Mouse (Mus musculus): ENCODE measurements around the gene Cables2. TPM values are rescaled to one million over a fixed set of nuclear protein-coding genes. Genes with fewer than 3 reads are reported as not detected.

Cables2 gene
- polyA plus RNA-seq, 1 experiment, result 13.2 TPM

GRCm38 (mm10) chr2:180236500-180236899 lies 36.8 kb downstream of the Cables2 start:
- H3K4me1 ChIP-seq (ENCODE audit: control insufficient read depth, insufficient read depth, low read length), result peaks cover 3% of the 10 kb centered on the region
- H3K9ac ChIP-seq (ENCODE audit: low read depth, poor library complexity, severe bottlenecking), result peak overlapping the region; percentile 15; the same call in 1 of the 2 replicates
- H3K4me3 ChIP-seq (ENCODE audit: low read depth, low read length), result 0 out of 2 replicates have a peak overlapping the region, but pooled peaks have one; percentile 1
- TF ChIP-seq CTCF (IDR thresholded peaks at IDR 0.05; ENCODE audit: low read depth, low read length), result no peak
- TF ChIP-seq EP300 (IDR thresholded peaks at IDR 0.05; ENCODE audit: insufficient read depth, low read depth, low read length), result peak; percentile 92
- peak overlapping the region; percentile 94 for H3K27ac ChIP-seq (ENCODE audit: insufficient read depth, low read length)
- no peaks in the 10 kb centered on the region for H3K27me3 ChIP-seq (ENCODE audit: control insufficient read depth, insufficient read depth, low read length, poor library complexity, severe bottlenecking)
- no peaks in the 10 kb centered on the region for H3K36me3 ChIP-seq (ENCODE audit: control insufficient read depth, insufficient read depth, low read length, poor library complexity, severe bottlenecking)
- no peaks in the 10 kb centered on the region for H3K9me3 ChIP-seq (replicated peaks; ENCODE audit: control insufficient read depth, insufficient read depth, low read length, poor library complexity, severe bottlenecking)

GRCm38 (mm10) chr2:180235788-180236187 lies 37.5 kb downstream of the Cables2 start:
- H3K4me1 ChIP-seq (ENCODE audit: control insufficient read depth, insufficient read depth, low read length), result peaks cover 3% of the 10 kb centered on the region
- H3K27ac ChIP-seq (ENCODE audit: insufficient read depth, low read length), result peak overlapping the region; percentile 70
- no peaks in the 10 kb centered on the region for H3K36me3 ChIP-seq (ENCODE audit: control insufficient read depth, insufficient read depth, low read length, poor library complexity, severe bottlenecking)
- TF ChIP-seq CTCF (IDR thresholded peaks at IDR 0.05; ENCODE audit: low read depth, low read length) (no peak), POLR2A (IDR thresholded peaks at IDR 0.05; ENCODE audit: insufficient read depth, low read length) (no peak), EP300 (IDR thresholded peaks at IDR 0.05; ENCODE audit: insufficient read depth, low read depth, low read length) (no peak)
- no peaks in the 10 kb centered on the region for H3K9me3 ChIP-seq (replicated peaks; ENCODE audit: control insufficient read depth, insufficient read depth, low read length, poor library complexity, severe bottlenecking)
- H3K4me3 ChIP-seq (ENCODE audit: low read depth, low read length), result no peak overlapping the region
- peak overlapping the region; percentile 15; the same call in 1 of the 2 replicates for H3K9ac ChIP-seq (ENCODE audit: low read depth, poor library complexity, severe bottlenecking)
- no peaks in the 10 kb centered on the region for H3K27me3 ChIP-seq (ENCODE audit: control insufficient read depth, insufficient read depth, low read length, poor library complexity, severe bottlenecking)

- H3K9me3 ChIP-seq (replicated peaks; ENCODE audit: control insufficient read depth, insufficient read depth, low read length, poor library complexity, severe bottlenecking), result no peaks in the 10 kb centered on the region
- H3K36me3 ChIP-seq (ENCODE audit: control insufficient read depth, insufficient read depth, low read length, poor library complexity, severe bottlenecking), result no peaks in the 10 kb centered on the region
- TF ChIP-seq EP300 (IDR thresholded peaks at IDR 0.05; ENCODE audit: insufficient read depth, low read depth, low read length) (0 out of 2 replicates have a peak, but pooled peaks have one; percentile 50), CTCF (IDR thresholded peaks at IDR 0.05; ENCODE audit: low read depth, low read length) (no peak), POLR2A (IDR thresholded peaks at IDR 0.05; ENCODE audit: insufficient read depth, low read length) (peak; percentile 17)
- H3K9ac ChIP-seq (ENCODE audit: low read depth, poor library complexity, severe bottlenecking), result peak overlapping the region; percentile 33; the same call in 1 of the 2 replicates
- H3K4me3 ChIP-seq (ENCODE audit: low read depth, low read length), result peak overlapping the region; percentile 18
- H3K27me3 ChIP-seq (ENCODE audit: control insufficient read depth, insufficient read depth, low read length, poor library complexity, severe bottlenecking), result no peaks in the 10 kb centered on the region
- peaks cover 3% of the 10 kb centered on the region for H3K4me1 ChIP-seq (ENCODE audit: control insufficient read depth, insufficient read depth, low read length)
- H3K27ac ChIP-seq (ENCODE audit: insufficient read depth, low read length), result peak overlapping the region; percentile 70; the same call in 1 of the 2 replicates
These were observed 38.3 kb downstream of the Cables2 start for GRCm38 (mm10) chr2:180234980-180235379.

GRCm38 (mm10) chr2:180234353-180234752 lies 38.9 kb downstream of the Cables2 start:
- peaks cover 3% of the 10 kb centered on the region for H3K4me1 ChIP-seq (ENCODE audit: control insufficient read depth, insufficient read depth, low read length)

GRCm38 (mm10) chr2:180233101-180233904 lies 40.0 kb downstream of the Cables2 start:
- H3K27ac ChIP-seq (ENCODE audit: insufficient read depth, low read length), result no peak overlapping the region
- no peaks in the 10 kb centered on the region for H3K27me3 ChIP-seq (ENCODE audit: control insufficient read depth, insufficient read depth, low read length, poor library complexity, severe bottlenecking)
- H3K9me3 ChIP-seq (replicated peaks; ENCODE audit: control insufficient read depth, insufficient read depth, low read length, poor library complexity, severe bottlenecking), result no peaks in the 10 kb centered on the region
- no peaks in the 10 kb centered on the region for H3K36me3 ChIP-seq (ENCODE audit: control insufficient read depth, insufficient read depth, low read length, poor library complexity, severe bottlenecking)
- TF ChIP-seq CTCF (IDR thresholded peaks at IDR 0.05; ENCODE audit: low read depth, low read length), result no peak
- no peak for TF ChIP-seq POLR2A (IDR thresholded peaks at IDR 0.05; ENCODE audit: insufficient read depth, low read length)
- TF ChIP-seq EP300 (IDR thresholded peaks at IDR 0.05; ENCODE audit: insufficient read depth, low read depth, low read length), result no peak
- H3K9ac ChIP-seq (ENCODE audit: low read depth, poor library complexity, severe bottlenecking), result no peak overlapping the region
- H3K4me3 ChIP-seq (ENCODE audit: low read depth, low read length), result no peak overlapping the region
- H3K4me1 ChIP-seq (ENCODE audit: control insufficient read depth, insufficient read depth, low read length), result peaks cover 8% of the 10 kb centered on the region

More at GRCm38 (mm10) chr2:180234353-180234752, 38.9 kb downstream of the Cables2 start:
- H3K9ac ChIP-seq (ENCODE audit: low read depth, poor library complexity, severe bottlenecking), result peak overlapping the region; percentile 33; the same call in 1 of the 2 replicates
- TF ChIP-seq CTCF (IDR thresholded peaks at IDR 0.05; ENCODE audit: low read depth, low read length), result no peak
- TF ChIP-seq EP300 (IDR thresholded peaks at IDR 0.05; ENCODE audit: insufficient read depth, low read depth, low read length), result no peak
- TF ChIP-seq POLR2A (IDR thresholded peaks at IDR 0.05; ENCODE audit: insufficient read depth, low read length), result no peak
- H3K4me3 ChIP-seq (ENCODE audit: low read depth, low read length), result no peak overlapping the region
- no peaks in the 10 kb centered on the region for H3K27me3 ChIP-seq (ENCODE audit: control insufficient read depth, insufficient read depth, low read length, poor library complexity, severe bottlenecking)
- H3K9me3 ChIP-seq (replicated peaks; ENCODE audit: control insufficient read depth, insufficient read depth, low read length, poor library complexity, severe bottlenecking), result no peaks in the 10 kb centered on the region
- H3K27ac ChIP-seq (ENCODE audit: insufficient read depth, low read length), result peak overlapping the region; percentile 70
- H3K36me3 ChIP-seq (ENCODE audit: control insufficient read depth, insufficient read depth, low read length, poor library complexity, severe bottlenecking), result no peaks in the 10 kb centered on the region

GRCm38 (mm10) chr2:180230482-180230881 lies 42.8 kb downstream of the Cables2 start:
- H3K9me3 ChIP-seq (replicated peaks; ENCODE audit: control insufficient read depth, insufficient read depth, low read length, poor library complexity, severe bottlenecking), result no peaks in the 10 kb centered on the region
- TF ChIP-seq EP300 (IDR thresholded peaks at IDR 0.05; ENCODE audit: insufficient read depth, low read depth, low read length) (no peak), CTCF (IDR thresholded peaks at IDR 0.05; ENCODE audit: low read depth, low read length) (no peak), POLR2A (IDR thresholded peaks at IDR 0.05; ENCODE audit: insufficient read depth, low read length) (no peak)
- H3K36me3 ChIP-seq (ENCODE audit: control insufficient read depth, insufficient read depth, low read length, poor library complexity, severe bottlenecking), result no peaks in the 10 kb centered on the region
- H3K4me1 ChIP-seq (ENCODE audit: control insufficient read depth, insufficient read depth, low read length), result peaks cover 10% of the 10 kb centered on the region
- H3K9ac ChIP-seq (ENCODE audit: low read depth, poor library complexity, severe bottlenecking), result no peak overlapping the region
- no peaks in the 10 kb centered on the region for H3K27me3 ChIP-seq (ENCODE audit: control insufficient read depth, insufficient read depth, low read length, poor library complexity, severe bottlenecking)
- no peak overlapping the region for H3K4me3 ChIP-seq (ENCODE audit: low read depth, low read length)
- H3K27ac ChIP-seq (ENCODE audit: insufficient read depth, low read length), result no peak overlapping the region
